Mouse (Mus musculus) lung, adult 2 months (tissue): ENCODE measurements around the gene Agpat4.

Experiments
- CTCF ChIP-seq: fragments of 200-500 bp; IDR thresholded peaks from 2 replicates; pipeline ENCODE4 v1.5.1; 2011; ENCODE audit warnings: mild to moderate bottlenecking, low read length, control low read depth; ENCODE audit not compliant: insufficient read depth
- POLR2A ChIP-seq: fragments of 200-500 bp; IDR thresholded peaks from 2 replicates; pipeline ENCODE4 v1.6.1; 2011; ENCODE audit warnings: low read depth, mild to moderate bottlenecking, control low read depth, low read length, borderline replicate concordance; ENCODE audit errors: extremely low read depth

GRCm38 (mm10) chr17:12195604-12196003, 77.1 kb downstream of the Agpat4 start:
- TF ChIP-seq POLR2A (no peak), CTCF (no peak)
